Comparison of ENCODE assay signal across 13 mouse cellular contexts in genomic region chr2:173976314-173977053, GRCm38 (mm10).
DNase-seq lines count a peak whose midpoint lies in the region; ATAC-seq and TF ChIP-seq lines count a peak whose summit lies in the region.
"Had no signal": no experiment of that assay in that cellular context is flagged by ENCODE, and none has a peak within 500 bp of the region (broad histone marks: within the 10 kb centered on the region; RNA-seq: fewer than 3 reads in every experiment).

No protein-coding gene starts in this region.

- no peak overlapping the region for H3K9ac ChIP-seq in lung, embryonic 14.5 days
- H3K9ac ChIP-seq in limb, embryonic 12.5 days (replicated peaks): no peak overlapping the region
- H3K9ac ChIP-seq in stomach, embryonic 15.5 days: no peak overlapping the region
- H3K9ac ChIP-seq: midbrain, embryonic 12.5 days had no signal

- no peaks in the 10 kb centered on the region for H3K36me3 ChIP-seq in lung, embryonic 14.5 days (ENCODE audit: insufficient read depth)
- no peaks in the 10 kb centered on the region for H3K36me3 ChIP-seq in kidney, adult 2 months (ENCODE audit: control insufficient read depth, insufficient read depth, low read length)
- H3K36me3 ChIP-seq in limb, embryonic 12.5 days: no peaks in the 10 kb centered on the region
- no peaks in the 10 kb centered on the region for H3K36me3 ChIP-seq in stomach, embryonic 15.5 days
- H3K36me3 ChIP-seq: midbrain, embryonic 12.5 days had no signal

- peaks cover 2% of the 10 kb centered on the region; the same call in 1 of the 2 replicates for H3K9me3 ChIP-seq in lung, embryonic 14.5 days (ENCODE audit: low read depth, low read length)
- peaks cover 25% of the 10 kb centered on the region for H3K9me3 ChIP-seq in limb, embryonic 12.5 days
- no peaks in the 10 kb centered on the region for H3K9me3 ChIP-seq in stomach, embryonic 15.5 days

- ATAC-seq in lung, embryonic 14.5 days (ENCODE audit: insufficient read depth): peak; percentile 73
- ATAC-seq in limb, embryonic 12.5 days (ENCODE audit: insufficient number of reproducible peaks, insufficient read depth, low FRiP score, low TSS enrichment, low read depth): no peak
- ATAC-seq in stomach, embryonic 15.5 days (ENCODE audit: insufficient read depth, low FRiP score, low read depth): peak; percentile 89

- no peaks in the 10 kb centered on the region for H3K4me1 ChIP-seq in lung, embryonic 14.5 days (ENCODE audit: insufficient read depth)
- peaks cover 30% of the 10 kb centered on the region for H3K4me1 ChIP-seq in kidney, adult 2 months (ENCODE audit: control insufficient read depth, insufficient read depth, low read length)
- H3K4me1 ChIP-seq in limb, embryonic 12.5 days (replicated peaks): peaks cover 27% of the 10 kb centered on the region
- peaks cover 10% of the 10 kb centered on the region; the same call in 1 of the 2 replicates for H3K4me1 ChIP-seq in stomach, embryonic 15.5 days
- H3K4me1 ChIP-seq: midbrain, embryonic 12.5 days had no signal

- H3K27me3 ChIP-seq in lung, embryonic 14.5 days (ENCODE audit: insufficient read depth, low read length): no peaks in the 10 kb centered on the region
- H3K27me3 ChIP-seq in kidney, adult 2 months (replicated peaks; ENCODE audit: control insufficient read depth, insufficient read depth, low read length): no peaks in the 10 kb centered on the region
- H3K27me3 ChIP-seq in limb, embryonic 12.5 days: no peaks in the 10 kb centered on the region
- no peaks in the 10 kb centered on the region for H3K27me3 ChIP-seq in stomach, embryonic 15.5 days (replicated peaks)
- H3K27me3 ChIP-seq: midbrain, embryonic 12.5 days had no signal

- no peak overlapping the region for H3K4me3 ChIP-seq in lung, embryonic 14.5 days (ENCODE audit: low read depth, low read length)
- H3K4me3 ChIP-seq in kidney, adult 2 months (ENCODE audit: insufficient read depth, low read depth, low read length): no peak overlapping the region
- H3K4me3 ChIP-seq in limb, embryonic 12.5 days (replicated peaks): no peak overlapping the region
- no peak overlapping the region for H3K4me3 ChIP-seq in stomach, embryonic 15.5 days (replicated peaks)
- H3K4me3 ChIP-seq: erythroblast, embryonic 14.5 days; gastrocnemius, adult 2 months; midbrain, embryonic 12.5 days had no signal

- no peak for TF ChIP-seq CTCF in lung, embryonic 14.5 days (IDR thresholded peaks at IDR 0.05; ENCODE audit: low read depth)
- no peak for TF ChIP-seq CTCF in kidney, adult 2 months (conservative IDR thresholded peaks at IDR 0.05; ENCODE audit: insufficient read depth, insufficient read length, low read depth, low read length)

- no peak overlapping the region for H3K4me2 ChIP-seq in lung, embryonic 14.5 days
- no peak overlapping the region for H3K4me2 ChIP-seq in limb, embryonic 12.5 days
- no peak overlapping the region for H3K4me2 ChIP-seq in stomach, embryonic 15.5 days
- H3K4me2 ChIP-seq: midbrain, embryonic 12.5 days had no signal

- H3K27ac ChIP-seq in lung, embryonic 14.5 days (ENCODE audit: low read depth): peak overlapping the region; percentile 52
- H3K27ac ChIP-seq in kidney, adult 2 months (ENCODE audit: insufficient read depth, low read depth, low read length): peak overlapping the region; percentile 99
- H3K27ac ChIP-seq in limb, embryonic 12.5 days: peak overlapping the region; percentile 69; the same call in 1 of the 2 replicates
- H3K27ac ChIP-seq in stomach, embryonic 15.5 days: peak overlapping the region; percentile 82
- H3K27ac ChIP-seq: gastrocnemius, adult 2 months; midbrain, embryonic 12.5 days had no signal

- whole genome bisulfite sequencing in lung, embryonic 14.5 days: 23% methylated on average over 4 of the region's 4 CpGs
- WGBS in kidney, adult 2 months: 14% methylated on average over 4 of the region's 4 CpGs
- WGBS in limb, embryonic 12.5 days: 21% methylated on average over 4 of the region's 4 CpGs
- 29% methylated on average over 4 of the region's 4 CpGs for WGBS in stomach, embryonic 15.5 days

- DNase-seq in lung, embryonic 14.5 days: peak; percentile 23
- no peak for DNase-seq in lung, adult 18-20 months
- peak; percentile 94 for DNase-seq in kidney, adult 2 months
- no peak for DNase-seq in thymus, postnatal 10 days (ENCODE audit: low spot score in 2 of 2)
- no peak for DNase-seq in urinary bladder, postnatal 14 days (ENCODE audit: low spot score)
- no peak for DNase-seq in cerebellum, adult 18-20 months
- DNase-seq: cerebellum, adult 9-10 months; gastrocnemius, adult 2 months; spleen, adult 18-20 months had no signal

- TF ChIP-seq POLR2A in kidney, adult 2 months (IDR thresholded peaks at IDR 0.05; ENCODE audit: low read depth, low read length): no peak

Comparison
In these comparisons a context has a peak if more than half of its experiments do, and no peak if none do; other contexts are left out.
1. DNase-seq: peak in lung, embryonic 14.5 days (single experiment) and kidney, adult 2 months (single experiment); none in lung, adult 18-20 months (0 of 2), thymus, postnatal 10 days (0 of 2), urinary bladder, postnatal 14 days (single experiment) and cerebellum, adult 18-20 months (0 of 2).
2. Peak in every context shown above with its lines, with median percentiles within 50 percentile points of each other: H3K27ac ChIP-seq.